ENCODE assay signal across 32 mouse cellular contexts in genomic region chr10:59590606-59591005, GRCm38 (mm10). TPM values are rescaled to one million over a fixed set of nuclear protein-coding genes. Genes with fewer than 3 reads are reported as not detected.
A peak's percentile ranks its signal among the peaks of the same experiment; 100 is the strongest.
DNase-seq lines count a peak whose midpoint lies in the region; ATAC-seq and TF ChIP-seq lines count a peak whose summit lies in the region.
"Had no signal": no experiment of that assay in that cellular context is flagged by ENCODE, and none has a peak within 500 bp of the region (broad histone marks: within the 10 kb centered on the region; RNA-seq: fewer than 3 reads in every experiment).

No protein-coding gene starts in this region.

- peaks cover 98% of the 10 kb centered on the region for H3K4me1 ChIP-seq in megakaryocyte, embryonic 14.5 days
- H3K4me1 ChIP-seq: embryonic facial prominence, embryonic 12.5 days; embryonic facial prominence, embryonic 15.5 days; forebrain, embryonic 12.5 days; forebrain, embryonic 15.5 days; hindbrain, embryonic 10.5 days; hindbrain, embryonic 13.5 days had no signal

- H3K4me3 ChIP-seq in layer of hippocampus, adult 2 months, result no peak overlapping the region
- peak overlapping the region; percentile 75 for H3K4me3 ChIP-seq in megakaryocyte, embryonic 14.5 days (replicated peaks)
- H3K4me3 ChIP-seq: embryonic facial prominence, embryonic 12.5 days; embryonic facial prominence, embryonic 15.5 days; forebrain, embryonic 12.5 days; forebrain, embryonic 15.5 days; heart, embryonic 12.5 days; hindbrain, embryonic 10.5 days; hindbrain, embryonic 13.5 days had no signal

- H3K36me3 ChIP-seq in megakaryocyte, embryonic 14.5 days (replicated peaks; ENCODE audit: low read length), result peaks cover 76% of the 10 kb centered on the region
- H3K36me3 ChIP-seq: embryonic facial prominence, embryonic 12.5 days; embryonic facial prominence, embryonic 15.5 days; forebrain, embryonic 12.5 days; forebrain, embryonic 15.5 days; heart, embryonic 12.5 days; heart, embryonic 15.5 days; hindbrain, embryonic 10.5 days; hindbrain, embryonic 13.5 days had no signal

- H3K27ac ChIP-seq in layer of hippocampus, adult 2 months, result peak overlapping the region; percentile 55
- H3K27ac ChIP-seq: embryonic facial prominence, embryonic 12.5 days; embryonic facial prominence, embryonic 15.5 days; forebrain, embryonic 12.5 days; forebrain, embryonic 15.5 days; heart, embryonic 15.5 days; hindbrain, embryonic 10.5 days; hindbrain, embryonic 13.5 days had no signal

- H3K27me3 ChIP-seq in megakaryocyte, embryonic 14.5 days (replicated peaks), result no peaks in the 10 kb centered on the region
- H3K27me3 ChIP-seq: embryonic facial prominence, embryonic 12.5 days; embryonic facial prominence, embryonic 15.5 days; forebrain, embryonic 12.5 days; forebrain, embryonic 15.5 days; heart, embryonic 12.5 days; heart, embryonic 15.5 days; hindbrain, embryonic 13.5 days had no signal

- DNase-seq in frontal cortex, postnatal 10 days (ENCODE audit: low spot score in 2 of 2), result no peak
- peak in 1 of 2 experiments; percentile 41 for DNase-seq in layer of hippocampus, adult 2 months (ENCODE audit: low spot score in 2 of 2)
- no peak for DNase-seq in layer of hippocampus, postnatal 36 days
- DNase-seq in brain, adult 2 months (ENCODE audit: low read depth, low spot score), result peak; percentile 75
- DNase-seq: adrenal gland, postnatal 10 days; adrenal gland, postnatal 36 days; cerebellum, adult 11 months; cerebellum, adult 2 months; cerebellum, adult 9-11 months; cerebellum, postnatal 25 days; gastrocnemius, postnatal 10 days; gastrocnemius, postnatal 36 days; heart, postnatal 10 days; heart, postnatal 36 days had no signal

- peak; percentile 81 for ATAC-seq in frontal cortex, adult (ENCODE audit: low TSS enrichment)
- ATAC-seq in megakaryocyte, adult 5-6 weeks (ENCODE audit: poor library complexity, severe bottlenecking), result no peak
- ATAC-seq in activated CD4-positive, CD25-positive, alpha-beta regulatory T cell, adult 4 months, result no peak
- ATAC-seq: forebrain, embryonic 15.5 days; hindbrain, embryonic 16.5 days had no signal

- H3K9me3 ChIP-seq in megakaryocyte, embryonic 14.5 days, result no peaks in the 10 kb centered on the region
- H3K9me3 ChIP-seq: embryonic facial prominence, embryonic 12.5 days; embryonic facial prominence, embryonic 15.5 days; forebrain, embryonic 12.5 days; forebrain, embryonic 15.5 days; heart, embryonic 12.5 days; heart, embryonic 15.5 days; hindbrain, embryonic 10.5 days; hindbrain, embryonic 13.5 days had no signal

- TF ChIP-seq CTCF in layer of hippocampus, adult 2 months (conservative IDR thresholded peaks at IDR 0.05), result no peak

RNA-seq across cellular contexts. Expression of gene Gm10322, which starts 25.3 kb away (rescaled TPM):
- not detected for total RNA-seq in layer of hippocampus, adult 2 months (2021)
- not detected for total RNA-seq in layer of hippocampus, postnatal 36 days (2021)
- not detected in 2 replicates for polyA plus RNA-seq in megakaryocyte, embryonic 14.5 days (2012; ENCODE audit: insufficient read depth, low replicate concordance)
- not detected in 2 replicates for total RNA-seq in megakaryocyte, adult 5-6 weeks (2015)
- not detected in 2 replicates for total RNA-seq in megakaryocyte, adult 5-6 weeks (2017)
- polyA plus RNA-seq in activated CD4-positive, CD25-positive, alpha-beta regulatory T cell, adult 4 months (2017; shearing (Covaris generic)), result not detected
- total RNA-seq: adrenal gland, adult 18-20 months; adrenal gland, postnatal 10 days; adrenal gland, postnatal 36 days; common myeloid progenitor, adult 5-6 weeks; ES-E14; gastrocnemius, adult 18-20 months; gastrocnemius, postnatal 10 days; gastrocnemius, postnatal 36 days; granulocyte monocyte progenitor cell, adult 5-6 weeks; heart, postnatal 10 days; heart, postnatal 36 days had no signal
- polyA plus RNA-seq: cerebellum, adult 2 months; embryonic facial prominence, embryonic 12.5 days; embryonic facial prominence, embryonic 15.5 days; forebrain, embryonic 12.5 days; forebrain, embryonic 15.5 days; heart, embryonic 12.5 days; heart, embryonic 15.5 days; hindbrain, embryonic 10.5 days; hindbrain, embryonic 16.5 days had no signal

RNA-seq across cellular contexts. Expression of gene Mcu, which starts 25.9 kb away (rescaled TPM):
- total RNA-seq in layer of hippocampus, adult 2 months (2021), result 10 to 100 TPM; 53.8 to 54.8 TPM
- total RNA-seq in layer of hippocampus, postnatal 36 days (2021), result 10 to 100 TPM; 48.7 to 50.2 TPM
- 36.5 and 38.7 TPM in 2 replicates for polyA plus RNA-seq in megakaryocyte, embryonic 14.5 days (2012; ENCODE audit: insufficient read depth, low replicate concordance)
- 16.7 and 17.0 TPM in 2 replicates for total RNA-seq in megakaryocyte, adult 5-6 weeks (2015)
- total RNA-seq in megakaryocyte, adult 5-6 weeks (2017), result 26.3 and 28.6 TPM in 2 replicates
- 10 to 100 TPM; 23.2 to 30.5 TPM for polyA plus RNA-seq in activated CD4-positive, CD25-positive, alpha-beta regulatory T cell, adult 4 months (2017; shearing (Covaris generic))
